Mouse (Mus musculus) midbrain, embryonic 13.5 days (tissue): ENCODE results near the gene Duoxa2. TPM values are rescaled to one million over a fixed set of nuclear protein-coding genes. Genes with fewer than 3 reads are reported as not detected.
A peak's percentile ranks its signal among the peaks of the same experiment; 100 is the strongest.
"Not testable (repeated sequence)": the region's sequence is repeated elsewhere in the genome, so short reads cannot be mapped to it uniquely, and the experiment has no call there.

Experiments
- ATAC-seq: fragments of 200-750 bp; cut with Nextera tagmentation; 2 replicates; pipeline ENCODE4 v1.8.0; 2017; ENCODE audit warnings: mild to moderate bottlenecking, moderate TSS enrichment, moderate library complexity
- H3K27ac ChIP-seq: fragments of 300-500 bp; sonication (generic); 2 replicates; pipeline ENCODE4 v1.5.1; 2015; ENCODE audit warnings: inconsistent platforms, mild to moderate bottlenecking, moderate library complexity
- H3K27me3 ChIP-seq: fragments of 300-500 bp; sonication (generic); 2 replicates; pipeline ENCODE4 v1.6.1; 2015; ENCODE audit warnings: mild to moderate bottlenecking, inconsistent platforms
- H3K36me3 ChIP-seq: fragments of 300-500 bp; sonication (generic); 2 replicates; pipeline ENCODE4 v1.6.1; 2015; ENCODE audit warnings: mild to moderate bottlenecking, inconsistent platforms
- H3K4me1 ChIP-seq: fragments of 300-500 bp; sonication (generic); replicated peaks from 2 replicates; pipeline ENCODE4 v1.6.1; 2015; ENCODE audit warnings: inconsistent platforms
- H3K4me2 ChIP-seq: fragments of 300-500 bp; sonication (generic); replicated peaks from 2 replicates; pipeline ENCODE4 v1.6.1; 2015; ENCODE audit warnings: moderate library complexity, mild to moderate bottlenecking, inconsistent platforms
- H3K4me3 ChIP-seq: fragments of 300-500 bp; sonication (generic); replicated peaks from 2 replicates; pipeline ENCODE4 v1.5.1; 2015; ENCODE audit warnings: mild to moderate bottlenecking, inconsistent platforms
- H3K9ac ChIP-seq: fragments of 300-500 bp; sonication (generic); replicated peaks from 2 replicates; pipeline ENCODE4 v1.6.1; 2015; ENCODE audit warnings: mild to moderate bottlenecking, inconsistent platforms
- H3K9me3 ChIP-seq: fragments of 300-500 bp; sonication (generic); 2 replicates; pipeline ENCODE4 v1.6.1; 2016; ENCODE audit warnings: mild to moderate bottlenecking, inconsistent platforms
- WGBS: fragments of 180-500 bp; shearing (Covaris S2); methylation state at CpG from one replicate; pipeline ENCODE4 v1.1.7; 2015; 5-methylcytosine and 5-hydroxymethylcytosine counted together
- polyA plus RNA-seq: library from polyadenylated mRNA; unstranded; fragments of >200 nt; fragmentation: Nextera tagmentation; extraction: Ambion mirVana; gene quantifications from 2 replicates; pipeline ENCODE4 v1.2.1, GENCODE M21; 2015

Duoxa2 gene
- polyA plus RNA-seq, 1 experiment from 2014 or later: not detected

DNA sequence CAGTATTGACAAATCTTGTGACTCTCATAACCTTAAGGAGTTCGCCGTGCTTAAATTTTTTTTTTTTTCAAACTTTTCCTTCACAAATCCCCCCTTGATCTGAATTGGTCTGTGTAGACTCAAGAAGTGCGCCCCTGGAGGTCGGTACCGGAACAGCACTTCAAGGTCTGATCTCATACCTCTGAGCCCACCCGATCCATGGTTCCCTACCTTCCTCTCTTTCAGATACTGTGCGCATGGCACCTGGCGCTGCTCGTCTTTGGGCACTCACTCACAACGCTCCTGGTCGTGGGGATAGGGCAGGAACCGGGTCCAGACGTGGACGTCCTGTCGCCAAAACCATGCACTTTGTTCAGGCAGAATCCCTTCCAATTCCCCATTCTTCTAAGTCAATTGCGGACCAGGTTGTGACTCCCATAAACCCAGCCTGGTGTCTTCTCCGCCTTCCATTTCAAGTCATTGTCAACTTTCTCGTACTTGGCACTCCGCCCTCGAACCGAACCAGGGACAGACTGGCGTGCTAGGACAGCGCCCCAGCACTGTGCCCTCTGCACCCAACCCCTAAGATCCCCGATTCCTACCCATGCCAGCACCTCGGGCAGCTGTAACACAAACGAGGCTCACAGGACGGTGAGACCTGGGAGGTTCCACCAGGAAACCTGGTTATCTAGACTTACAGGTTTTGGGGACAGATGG, 14.2 kb downstream of the Duoxa2 start:
- peaks cover 21% of the 10 kb centered on the region for H3K4me1 ChIP-seq
- no peak overlapping the region for H3K9ac ChIP-seq
- peaks cover 44% of the 10 kb centered on the region for H3K27me3 ChIP-seq
- H3K36me3 ChIP-seq: no peaks in the 10 kb centered on the region
- 4% methylated on average over 27 of the region's 27 CpGs for WGBS
- H3K9me3 ChIP-seq: no peaks in the 10 kb centered on the region
- peak overlapping the region; percentile 19 for H3K4me3 ChIP-seq
- peak overlapping the region; percentile 43 for H3K4me2 ChIP-seq
- ATAC-seq: peak; percentile 58; the same call in 1 of the 2 replicates
- H3K27ac ChIP-seq: no peak overlapping the region

DNA sequence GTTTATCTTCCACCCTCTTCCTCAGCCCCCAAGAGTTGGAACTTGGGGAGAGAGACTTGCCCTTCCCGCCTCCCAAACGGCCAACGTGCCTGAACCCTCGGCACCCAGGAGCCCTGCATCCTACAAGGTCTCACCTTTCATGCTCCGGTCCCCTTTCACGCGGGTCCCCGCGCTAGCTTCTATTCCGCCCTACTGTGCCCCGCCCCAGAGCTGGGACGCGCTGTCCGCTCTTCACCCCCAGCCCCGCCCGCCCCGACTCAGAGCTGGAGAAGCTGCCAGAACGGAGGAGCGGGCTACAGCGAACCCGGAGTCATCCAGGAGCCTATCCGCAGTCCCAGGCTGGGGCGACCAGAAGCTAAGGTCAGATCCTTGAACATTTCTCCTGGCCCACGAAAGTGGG, 14.8 kb downstream of the Duoxa2 start, which contains the start of gene Duoxa1:
Gene Duoxa1, minus strand, starts transcription at position 195 of the 400 bp plus-strand sequence.
- peak within 1 kb of the TSS; percentile 19 for H3K4me3 ChIP-seq
- H3K9ac ChIP-seq: no peak within 1 kb of the TSS
- no peaks in the 10 kb centered on the region for H3K36me3 ChIP-seq
- H3K4me1 ChIP-seq: peaks cover 21% of the 10 kb centered on the region
- WGBS: 2% methylated on average over 24 of the region's 24 CpGs
- H3K4me2 ChIP-seq: peak within 1 kb of the TSS; percentile 43
- peak; percentile 25; the same call in 1 of the 2 replicates for ATAC-seq
- no peak within 1 kb of the TSS for H3K27ac ChIP-seq
- no peaks in the 10 kb centered on the region for H3K9me3 ChIP-seq
- H3K27me3 ChIP-seq: peaks cover 40% of the 10 kb centered on the region

DNA sequence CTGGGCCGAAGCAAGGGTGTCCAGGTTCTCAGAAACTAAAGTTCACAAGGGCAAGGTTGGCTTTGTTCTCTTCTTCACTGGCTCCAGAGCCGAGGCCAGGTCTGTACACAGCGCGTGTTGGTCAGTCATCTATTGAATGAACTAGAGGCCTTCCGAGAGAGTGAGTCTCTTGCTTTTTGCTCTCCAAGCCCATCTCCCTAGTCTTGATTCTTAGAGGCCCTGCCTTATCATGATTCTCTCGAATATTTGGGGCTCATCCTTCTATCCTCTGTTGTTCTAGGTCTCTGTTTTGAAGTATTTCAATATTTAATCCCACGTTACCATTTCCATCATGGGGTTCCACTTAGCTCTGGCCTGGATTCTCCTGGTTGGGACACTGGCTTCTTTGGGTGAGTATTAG, 16.7 kb downstream of the Duoxa2 start, which contains the start of gene Duox1:
Gene Duox1, plus strand, starts transcription at position 301 of the 400 bp plus-strand sequence.
- no peak within 1 kb of the TSS for H3K9ac ChIP-seq
- peaks cover 21% of the 10 kb centered on the region for H3K4me1 ChIP-seq
- WGBS: 91% methylated on average over 7 of the region's 7 CpGs
- H3K36me3 ChIP-seq: no peaks in the 10 kb centered on the region
- H3K9me3 ChIP-seq: no peaks in the 10 kb centered on the region
- peaks cover 34% of the 10 kb centered on the region for H3K27me3 ChIP-seq
- no peak within 1 kb of the TSS for H3K4me3 ChIP-seq
- no peak within 1 kb of the TSS for H3K4me2 ChIP-seq
- no peak for ATAC-seq
- H3K27ac ChIP-seq: no peak within 1 kb of the TSS

DNA sequence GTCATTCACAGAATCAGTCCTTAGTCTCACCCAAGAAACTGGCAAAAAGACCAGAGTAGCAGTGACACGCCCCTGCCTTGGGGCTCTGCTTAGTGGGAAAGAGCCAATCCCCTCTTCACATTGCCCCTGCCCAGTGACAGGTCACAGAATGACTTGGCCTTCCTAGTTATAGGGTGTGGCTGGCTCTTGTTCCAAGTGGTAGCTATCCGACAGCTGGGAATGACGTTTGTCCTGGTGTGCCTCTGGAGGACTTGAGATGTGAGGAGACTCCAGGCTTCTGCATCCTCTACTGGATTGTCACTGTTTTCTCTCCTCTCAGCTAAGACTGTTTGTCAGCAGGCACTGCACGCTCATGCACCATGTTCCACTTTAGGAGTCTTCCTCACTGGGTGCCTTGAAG, 18.7 kb downstream of the Duoxa2 start:
- Histone ChIP-seq H3K4me2 (no peak overlapping the region), H3K9ac (no peak overlapping the region), H3K4me1 (peaks cover 12% of the 10 kb centered on the region), H3K4me3 (no peak overlapping the region), H3K27me3 (peaks cover 33% of the 10 kb centered on the region), H3K27ac (no peak overlapping the region), H3K9me3 (no peaks in the 10 kb centered on the region), H3K36me3 (no peaks in the 10 kb centered on the region)
- no peak for ATAC-seq
- WGBS: 77% methylated on average over 4 of the region's 4 CpGs

DNA sequence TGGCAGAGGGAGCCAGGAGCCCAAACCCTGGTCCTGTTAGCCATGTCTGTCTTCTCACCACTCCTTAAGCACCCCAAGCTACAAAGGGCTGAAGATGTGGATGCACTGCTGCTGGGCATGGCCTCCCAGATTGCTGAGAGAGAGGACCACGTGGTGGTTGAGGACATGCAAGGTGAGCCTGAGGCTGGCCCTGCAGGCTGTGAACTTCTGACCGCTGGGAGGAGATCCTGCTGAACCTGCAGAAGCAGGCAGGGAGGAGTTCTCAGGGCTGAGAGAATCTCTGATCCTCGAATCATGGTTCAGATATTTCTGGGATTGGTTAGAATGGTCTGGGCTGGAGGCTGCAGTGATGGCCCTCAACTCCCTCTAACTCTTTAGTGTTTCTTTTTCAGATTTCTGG, 25.3 kb downstream of the Duoxa2 start:
- Histone ChIP-seq H3K9ac (no peak overlapping the region), H3K36me3 (no peaks in the 10 kb centered on the region), H3K27me3 (no peaks in the 10 kb centered on the region), H3K9me3 (no peaks in the 10 kb centered on the region), H3K4me3 (no peak overlapping the region), H3K4me2 (no peak overlapping the region), H3K27ac (no peak overlapping the region), H3K4me1 (no peaks in the 10 kb centered on the region)
- 66% methylated on average over 3 of the region's 3 CpGs for WGBS
- no peak for ATAC-seq

DNA sequence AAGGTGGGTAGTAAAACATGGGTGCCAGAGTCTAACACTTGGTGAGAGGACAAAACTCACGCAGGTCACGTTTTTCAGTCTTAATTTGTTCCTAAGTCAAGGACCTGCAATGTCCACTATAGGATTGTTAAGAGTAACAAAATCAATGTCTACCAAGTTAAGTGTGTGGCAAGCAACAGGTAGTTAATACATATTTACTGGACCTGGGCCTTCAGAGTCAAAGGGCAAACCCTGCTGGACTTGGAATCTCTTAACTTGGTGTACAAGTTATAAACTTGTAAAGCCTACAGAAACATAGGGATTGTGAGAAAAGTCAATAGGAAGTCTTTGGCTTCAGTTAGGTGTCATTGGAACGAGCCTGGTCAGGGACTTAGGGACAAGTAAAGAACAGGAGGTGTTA, 25.9 kb downstream of the Duoxa2 start:
- WGBS: 85% methylated on average over 3 of the region's 3 CpGs
- no peak for ATAC-seq
- no peak overlapping the region for H3K4me3 ChIP-seq

DNA sequence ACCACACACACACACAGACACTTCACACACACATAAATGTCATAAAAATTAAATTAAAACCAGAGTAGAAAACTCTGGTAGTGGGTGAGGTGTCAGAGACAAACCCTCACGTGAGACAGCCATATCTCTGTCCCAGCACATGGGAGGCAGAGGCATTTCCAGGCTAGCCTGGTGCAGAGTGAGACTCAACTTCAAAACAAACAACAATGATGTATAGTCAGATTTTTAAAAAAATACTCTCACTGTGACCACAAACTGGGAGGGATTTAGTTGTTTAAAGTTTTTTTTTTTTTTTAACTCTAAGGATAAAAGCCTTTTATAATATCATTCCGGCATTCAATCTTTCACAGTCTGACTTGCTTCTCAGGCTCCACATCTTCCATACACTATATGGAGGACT, 26.7 kb downstream of the Duoxa2 start:
- 77% methylated on average over 2 of the region's 2 CpGs for WGBS
- Histone ChIP-seq H3K4me3 (no peak overlapping the region), H3K36me3 (no peaks in the 10 kb centered on the region), H3K27me3 (no peaks in the 10 kb centered on the region), H3K9me3 (no peaks in the 10 kb centered on the region), H3K4me1 (no peaks in the 10 kb centered on the region), H3K9ac (no peak overlapping the region), H3K4me2 (no peak overlapping the region), H3K27ac (no peak overlapping the region)
- no peak for ATAC-seq

More for the DNA sequence above, 25.9 kb downstream of the Duoxa2 start:
- H3K4me1 ChIP-seq: no peaks in the 10 kb centered on the region
- no peak overlapping the region for H3K9ac ChIP-seq
- H3K9me3 ChIP-seq: no peaks in the 10 kb centered on the region
- H3K36me3 ChIP-seq: no peaks in the 10 kb centered on the region
- no peak overlapping the region for H3K4me2 ChIP-seq
- H3K27me3 ChIP-seq: no peaks in the 10 kb centered on the region
- no peak overlapping the region for H3K27ac ChIP-seq

DNA sequence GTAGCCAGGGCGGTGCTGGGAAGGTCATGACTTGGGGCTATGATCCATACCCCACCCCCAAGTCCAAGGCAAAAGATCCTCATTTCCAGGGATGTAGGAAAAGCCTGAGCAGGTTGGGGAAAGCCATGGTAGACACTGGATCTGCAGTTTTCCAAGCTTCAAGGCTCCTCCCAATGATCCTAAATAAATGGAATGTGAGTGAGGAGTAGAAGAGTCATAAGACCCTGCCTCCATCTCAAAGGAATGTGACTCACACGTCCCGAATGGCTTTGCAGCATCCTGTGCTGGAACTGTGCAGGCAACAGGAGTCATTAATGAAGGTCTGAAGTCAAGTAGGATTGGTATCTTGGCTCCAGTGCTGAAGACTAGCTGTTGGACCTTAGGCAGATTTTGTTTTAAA, 29.3 kb downstream of the Duoxa2 start:
- H3K36me3 ChIP-seq: no peaks in the 10 kb centered on the region
- H3K27ac ChIP-seq: no peak overlapping the region
- no peaks in the 10 kb centered on the region for H3K9me3 ChIP-seq
- no peak overlapping the region for H3K4me3 ChIP-seq
- 71% methylated on average over 3 of the region's 3 CpGs for WGBS
- no peaks in the 10 kb centered on the region for H3K27me3 ChIP-seq
- H3K9ac ChIP-seq: no peak overlapping the region
- no peak for ATAC-seq
- H3K4me1 ChIP-seq: no peaks in the 10 kb centered on the region
- no peak overlapping the region for H3K4me2 ChIP-seq

DNA sequence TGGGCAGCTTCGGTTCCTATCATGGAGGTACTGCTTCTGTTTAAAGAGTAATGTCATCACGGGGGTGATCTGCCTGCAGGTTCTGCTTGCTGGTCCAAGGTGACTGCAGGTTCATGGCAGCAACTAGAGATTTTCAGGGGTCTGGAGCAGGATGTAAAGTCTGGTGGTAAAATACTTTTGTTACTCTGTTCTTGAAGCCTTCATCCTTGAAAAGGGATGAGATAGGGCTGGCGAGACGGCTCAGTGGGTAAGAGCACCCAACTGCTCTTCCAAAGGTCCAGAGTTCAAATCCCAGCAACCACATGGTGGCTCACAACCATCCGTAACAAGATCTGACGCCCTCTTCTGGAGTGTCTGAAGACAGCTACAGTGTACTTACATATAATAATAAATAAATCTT, 31.6 kb downstream of the Duoxa2 start:
- not testable (repeated sequence) for H3K27me3 ChIP-seq, H3K9me3 ChIP-seq, H3K4me3 ChIP-seq, H3K36me3 ChIP-seq, H3K9ac ChIP-seq, H3K4me1 ChIP-seq, H3K4me2 ChIP-seq, H3K27ac ChIP-seq, ATAC-seq
- WGBS: 82% methylated on average over 6 of the region's 6 CpGs

DNA sequence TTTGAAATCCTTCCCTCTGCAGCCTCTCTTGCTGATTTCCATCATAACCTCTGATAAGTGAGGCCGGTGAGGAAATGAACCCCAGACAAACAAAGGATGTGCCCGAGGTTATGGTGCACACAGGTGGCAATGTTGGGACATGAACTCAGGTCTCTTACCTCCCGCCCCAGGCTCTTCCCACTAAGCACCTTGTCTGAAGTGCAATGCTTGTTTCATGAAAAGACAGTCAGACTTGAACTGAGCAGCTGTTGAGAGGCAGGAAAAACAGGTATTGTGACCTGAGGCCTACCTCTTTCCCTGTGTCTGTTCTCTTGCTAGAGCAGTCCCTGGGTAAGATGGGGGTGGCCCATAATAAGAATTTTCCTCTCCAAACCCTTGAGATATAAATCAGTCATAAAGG, 33.5 kb downstream of the Duoxa2 start:
- no peak overlapping the region for H3K4me2 ChIP-seq
- 94% methylated on average over 3 of the region's 3 CpGs for WGBS
- ATAC-seq: no peak

DNA sequence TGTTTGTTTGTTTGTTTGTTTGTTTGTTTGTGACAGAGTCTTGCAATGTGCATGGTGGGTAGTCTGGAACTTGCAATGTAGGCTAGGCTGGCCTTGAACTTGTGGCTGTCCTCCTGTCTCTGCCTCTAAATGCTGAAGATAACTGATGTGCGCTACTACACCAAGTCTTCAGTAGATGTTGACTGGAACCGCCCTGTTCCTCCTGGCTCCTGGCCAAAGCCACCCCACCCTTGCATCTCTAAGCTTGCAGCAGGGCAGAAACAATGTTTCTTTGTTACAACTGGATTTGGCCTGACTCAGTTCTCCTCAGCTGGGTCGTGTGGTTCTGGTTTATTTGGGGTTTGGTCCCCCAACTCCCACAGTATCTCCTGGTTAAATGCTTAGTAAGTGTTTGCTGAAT, 35.5 kb downstream of the Duoxa2 start:
- Histone ChIP-seq H3K4me2 (no peak overlapping the region), H3K27ac (no peak overlapping the region), H3K4me3 (no peak overlapping the region), H3K9ac (no peak overlapping the region), H3K9me3 (no peaks in the 10 kb centered on the region), H3K4me1 (no peaks in the 10 kb centered on the region), H3K27me3 (no peaks in the 10 kb centered on the region), H3K36me3 (no peaks in the 10 kb centered on the region)
- ATAC-seq: no peak
- WGBS: 75% methylated on average over 3 of the region's 3 CpGs

More for the DNA sequence above, 33.5 kb downstream of the Duoxa2 start:
- no peaks in the 10 kb centered on the region for H3K36me3 ChIP-seq
- H3K9ac ChIP-seq: no peak overlapping the region
- no peaks in the 10 kb centered on the region for H3K27me3 ChIP-seq
- no peak overlapping the region for H3K4me3 ChIP-seq
- no peak overlapping the region for H3K27ac ChIP-seq
- no peaks in the 10 kb centered on the region for H3K4me1 ChIP-seq
- H3K9me3 ChIP-seq: no peaks in the 10 kb centered on the region

DNA sequence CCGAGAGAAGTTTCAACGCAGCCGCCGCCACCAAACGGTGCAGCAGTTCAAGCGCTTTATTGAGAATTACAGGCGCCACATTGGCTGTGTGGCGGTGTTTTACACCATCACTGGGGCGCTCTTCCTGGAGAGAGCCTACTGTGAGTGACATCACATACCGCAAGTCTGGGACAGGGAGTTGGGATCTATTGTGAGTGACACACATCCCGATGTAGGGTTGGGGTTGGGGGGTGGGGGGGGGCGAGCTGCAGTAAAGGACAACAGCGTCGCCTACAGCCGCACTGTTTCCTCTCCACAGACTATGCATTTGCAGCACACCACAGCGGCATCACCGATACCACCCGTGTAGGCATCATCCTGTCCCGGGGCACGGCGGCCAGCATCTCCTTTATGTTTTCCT, 38.6 kb downstream of the Duoxa2 start:
- Histone ChIP-seq H3K9me3 (no peaks in the 10 kb centered on the region), H3K9ac (no peak overlapping the region), H3K27ac (no peak overlapping the region), H3K27me3 (no peaks in the 10 kb centered on the region), H3K4me2 (peak overlapping the region; percentile 41), H3K4me3 (peak overlapping the region; percentile 13; the same call in 1 of the 2 replicates), H3K4me1 (no peaks in the 10 kb centered on the region), H3K36me3 (no peaks in the 10 kb centered on the region)
- ATAC-seq: peak; percentile 54
- 74% methylated on average over 21 of the region's 21 CpGs for WGBS
